Mouse (Mus musculus): Measurements from ENCODE around the gene Idh3a. TPM values are rescaled to one million over a fixed set of nuclear protein-coding genes. Genes with fewer than 3 reads are reported as not detected.

Idh3a gene
- polyA plus RNA-seq, 2 experiments: 40.0 to 90.7 TPM

- Histone ChIP-seq H3K9me3 (ENCODE audit: control insufficient read depth, low read length) (no peaks in the 10 kb centered on the region), H3K27me3 (ENCODE audit: control insufficient read depth, insufficient read depth, low read length) (no peaks in the 10 kb centered on the region), H3K27ac (no peak overlapping the region), H3K36me3 (replicated peaks; ENCODE audit: control insufficient read depth, insufficient read depth, low read depth) (no peaks in the 10 kb centered on the region), H3K4me3 (ENCODE audit: insufficient read depth in 1 of 2, low read depth in 2 of 2, low read length in 2 of 2) (no peak overlapping the region), H3K9ac (replicated peaks) (no peak overlapping the region), H3K4me2 (ENCODE audit: low read depth) (no peak overlapping the region), H3K4me1 (replicated peaks; ENCODE audit: control insufficient read depth in 2 of 2, insufficient read depth in 2 of 2, low read length in 1 of 2) (peaks cover 0 to 3% of the 10 kb centered on the region in 2 experiments; a peak in 1 of 4 replicates)
- WGBS (ENCODE audit: insufficient replicate concordance): 48% methylated on average over 5 of the region's 5 CpGs
- no peak for ATAC-seq (ENCODE audit: insufficient read depth)
- no peak for DNase-seq (ENCODE audit: low read depth in 3 of 3, low spot score in 3 of 3)
- TF ChIP-seq EP300 (IDR thresholded peaks at IDR 0.05; ENCODE audit: low read depth): no peak
- no peak for TF ChIP-seq CTCF (IDR thresholded peaks at IDR 0.05; ENCODE audit: low read depth)
Measured at GRCm38 (mm10) chr9:54637510-54638314, 51.6 kb downstream of the Idh3a start.

- Histone ChIP-seq H3K9me3 (ENCODE audit: control insufficient read depth, low read length) (no peaks in the 10 kb centered on the region), H3K27ac (no peak overlapping the region), H3K4me2 (ENCODE audit: low read depth) (no peak overlapping the region), H3K36me3 (replicated peaks; ENCODE audit: control insufficient read depth, insufficient read depth, low read depth) (no peaks in the 10 kb centered on the region), H3K4me1 (replicated peaks; ENCODE audit: control insufficient read depth in 2 of 2, insufficient read depth in 2 of 2, low read length in 1 of 2) (peaks cover 0 to 3% of the 10 kb centered on the region in 2 experiments; a peak in 1 of 4 replicates), H3K4me3 (ENCODE audit: insufficient read depth in 1 of 2, low read depth in 2 of 2, low read length in 2 of 2) (no peak overlapping the region), H3K9ac (replicated peaks) (no peak overlapping the region), H3K27me3 (ENCODE audit: control insufficient read depth, insufficient read depth, low read length) (no peaks in the 10 kb centered on the region)
- DNase-seq (ENCODE audit: low read depth in 3 of 3, low spot score in 3 of 3): no peak
- ATAC-seq (ENCODE audit: insufficient read depth): no peak
- WGBS (ENCODE audit: insufficient replicate concordance): 48% methylated on average over 2 of the region's 2 CpGs
- TF ChIP-seq EP300 (IDR thresholded peaks at IDR 0.05; ENCODE audit: low read depth) (no peak), CTCF (IDR thresholded peaks at IDR 0.05; ENCODE audit: low read depth) (no peak)
Measured at GRCm38 (mm10) chr9:54639192-54639591, 53.1 kb downstream of the Idh3a start.

DNA sequence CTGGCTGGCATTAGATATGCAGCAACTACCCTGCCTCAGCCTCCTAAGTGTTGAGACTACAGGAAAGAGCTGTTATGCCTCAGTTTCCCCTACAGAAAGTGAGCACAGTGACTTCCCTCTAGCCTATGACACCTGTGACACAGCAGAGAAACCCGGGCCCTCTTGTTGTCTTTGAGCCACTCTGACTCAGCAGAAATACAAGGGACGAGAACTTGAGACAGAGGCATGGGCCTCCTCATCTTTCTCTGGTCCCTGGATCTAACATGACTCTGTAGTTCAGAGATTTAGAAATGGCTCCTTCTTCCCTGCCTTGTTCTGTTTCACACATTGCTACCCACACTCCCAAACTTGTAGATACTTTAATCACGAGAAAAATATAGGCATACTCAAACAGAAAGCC, 55.4 kb downstream of the Idh3a start:
- no peak overlapping the region for H3K4me3 ChIP-seq (ENCODE audit: insufficient read depth in 1 of 2, low read depth in 2 of 2, low read length in 2 of 2)
- no peaks in the 10 kb centered on the region for H3K36me3 ChIP-seq (replicated peaks; ENCODE audit: control insufficient read depth, insufficient read depth, low read depth)
- DNase-seq (ENCODE audit: low read depth in 3 of 3, low spot score in 3 of 3) (no peak), ATAC-seq (ENCODE audit: insufficient read depth) (no peak)
- no peaks in the 10 kb centered on the region for H3K27me3 ChIP-seq (ENCODE audit: control insufficient read depth, insufficient read depth, low read length)
- no peak overlapping the region for H3K4me2 ChIP-seq (ENCODE audit: low read depth)
- TF ChIP-seq EP300 (IDR thresholded peaks at IDR 0.05; ENCODE audit: low read depth) (no peak), CTCF (IDR thresholded peaks at IDR 0.05; ENCODE audit: low read depth) (no peak)
- H3K27ac ChIP-seq: no peak overlapping the region
- 23% methylated on average over 3 of the region's 3 CpGs for WGBS (ENCODE audit: insufficient replicate concordance)
- H3K9me3 ChIP-seq (ENCODE audit: control insufficient read depth, low read length): no peaks in the 10 kb centered on the region
- peaks cover 0 to 3% of the 10 kb centered on the region in 2 experiments; a peak in 1 of 4 replicates for H3K4me1 ChIP-seq (replicated peaks; ENCODE audit: control insufficient read depth in 2 of 2, insufficient read depth in 2 of 2, low read length in 1 of 2)
- H3K9ac ChIP-seq (replicated peaks): no peak overlapping the region

DNA sequence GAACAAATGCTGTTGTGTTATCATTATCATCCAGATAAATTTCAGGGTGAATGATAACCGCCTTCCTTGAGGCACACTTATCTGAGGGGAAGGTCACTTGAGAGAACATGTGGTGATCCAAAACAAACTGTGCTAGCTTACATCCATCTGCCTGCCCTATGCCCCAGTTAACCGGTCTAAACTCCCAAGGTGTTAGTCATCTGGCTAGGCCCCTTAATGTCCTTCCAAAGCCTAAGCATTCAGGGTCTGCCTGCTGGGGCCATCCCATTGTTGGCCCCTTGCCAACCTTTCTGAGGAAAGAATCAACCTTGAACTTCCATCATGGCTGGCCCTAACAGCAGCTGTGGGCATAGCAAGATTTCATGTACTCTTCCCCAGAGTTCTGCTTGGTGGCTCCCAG, 56.0 kb downstream of the Idh3a start:
- Histone ChIP-seq H3K9ac (replicated peaks) (no peak overlapping the region), H3K27me3 (ENCODE audit: control insufficient read depth, insufficient read depth, low read length) (no peaks in the 10 kb centered on the region), H3K9me3 (ENCODE audit: control insufficient read depth, low read length) (no peaks in the 10 kb centered on the region), H3K27ac (no peak overlapping the region), H3K4me1 (replicated peaks; ENCODE audit: control insufficient read depth in 2 of 2, insufficient read depth in 2 of 2, low read length in 1 of 2) (peaks cover 0 to 3% of the 10 kb centered on the region in 2 experiments; a peak in 1 of 4 replicates), H3K4me3 (ENCODE audit: insufficient read depth in 1 of 2, low read depth in 2 of 2, low read length in 2 of 2) (no peak overlapping the region), H3K36me3 (replicated peaks; ENCODE audit: control insufficient read depth, insufficient read depth, low read depth) (no peaks in the 10 kb centered on the region), H3K4me2 (ENCODE audit: low read depth) (no peak overlapping the region)
- no peak for TF ChIP-seq EP300 (IDR thresholded peaks at IDR 0.05; ENCODE audit: low read depth)
- no peak for TF ChIP-seq CTCF (IDR thresholded peaks at IDR 0.05; ENCODE audit: low read depth)
- 47% methylated on average over 2 of the region's 2 CpGs for WGBS (ENCODE audit: insufficient replicate concordance)
- no peak for DNase-seq (ENCODE audit: low read depth in 3 of 3, low spot score in 3 of 3)
- ATAC-seq (ENCODE audit: insufficient read depth): no peak

GRCm38 (mm10) chr9:54642556-54642955, 56.4 kb downstream of the Idh3a start:
- Histone ChIP-seq H3K9ac (replicated peaks) (no peak overlapping the region), H3K27me3 (ENCODE audit: control insufficient read depth, insufficient read depth, low read length) (no peaks in the 10 kb centered on the region), H3K9me3 (ENCODE audit: control insufficient read depth, low read length) (no peaks in the 10 kb centered on the region), H3K4me2 (ENCODE audit: low read depth) (no peak overlapping the region), H3K27ac (no peak overlapping the region), H3K36me3 (replicated peaks; ENCODE audit: control insufficient read depth, insufficient read depth, low read depth) (no peaks in the 10 kb centered on the region), H3K4me3 (ENCODE audit: insufficient read depth in 1 of 2, low read depth in 2 of 2, low read length in 2 of 2) (no peak overlapping the region), H3K4me1 (replicated peaks; ENCODE audit: control insufficient read depth in 2 of 2, insufficient read depth in 2 of 2, low read length in 1 of 2) (peaks cover 0 to 3% of the 10 kb centered on the region in 2 experiments; a peak in 1 of 4 replicates)
- WGBS (ENCODE audit: insufficient replicate concordance): 12% methylated on average over 4 of the region's 4 CpGs
- ATAC-seq (ENCODE audit: insufficient read depth) (no peak), DNase-seq (ENCODE audit: low read depth in 3 of 3, low spot score in 3 of 3) (peak in 1 of 3 experiments; percentile 9)
- no peak for TF ChIP-seq CTCF (IDR thresholded peaks at IDR 0.05; ENCODE audit: low read depth)
- TF ChIP-seq EP300 (IDR thresholded peaks at IDR 0.05; ENCODE audit: low read depth): no peak
